Mouse (Mus musculus) embryonic facial prominence, embryonic 14.5 days (tissue): ENCODE measurements around the gene Kdelr2. TPM values are rescaled to one million over a fixed set of nuclear protein-coding genes. Genes with fewer than 3 reads are reported as not detected.

ENCODE experiments used
- ATAC-seq: fragments of 200-750 bp; cut with Nextera tagmentation; 2 replicates; pipeline ENCODE4 v1.8.0; 2017; ENCODE audit warnings: low read depth, moderate number of reproducible peaks, moderate TSS enrichment
- DNase-seq: peaks from one replicate; pipeline ENCODE4 v3.0.0-alpha.2; 2015; ENCODE audit warnings: low spot score
- H3K27ac ChIP-seq: fragments of 300-500 bp; sonication (generic); replicated peaks from 2 replicates; pipeline ENCODE4 v1.5.1; 2014; ENCODE audit warnings: low read depth, mild to moderate bottlenecking, low read length, moderate library complexity
- H3K27me3 ChIP-seq: fragments of 300-500 bp; sonication (generic); replicated peaks from 2 replicates; pipeline ENCODE4 v1.6.1; 2014; ENCODE audit warnings: low read length; ENCODE audit not compliant: control insufficient read depth, insufficient read depth
- H3K36me3 ChIP-seq: fragments of 300-500 bp; sonication (generic); 2 replicates; pipeline ENCODE4 v1.6.1; 2014; ENCODE audit warnings: low read length, mixed read lengths; ENCODE audit not compliant: control insufficient read depth, insufficient read depth
- H3K4me1 ChIP-seq: fragments of 300-500 bp; sonication (generic); 2 replicates; pipeline ENCODE4 v1.6.1; 2014; ENCODE audit warnings: antibody characterized with exemption, low read length; ENCODE audit not compliant: control insufficient read depth, insufficient read depth
- H3K4me2 ChIP-seq: fragments of 300-500 bp; sonication (generic); 2 replicates; pipeline ENCODE4 v1.6.1; 2014; ENCODE audit warnings: low read depth, mild to moderate bottlenecking, low read length, moderate library complexity, mixed read lengths
- H3K4me3 ChIP-seq: fragments of 300-500 bp; sonication (generic); 2 replicates; pipeline ENCODE4 v1.5.1; 2014; ENCODE audit warnings: low read depth, mild to moderate bottlenecking, low read length
- H3K9ac ChIP-seq: fragments of 300-500 bp; sonication (generic); 2 replicates; pipeline ENCODE4 v1.6.1; 2014; ENCODE audit warnings: low read depth, mild to moderate bottlenecking, low read length, moderate library complexity, mixed read lengths
- H3K9me3 ChIP-seq: fragments of 300-500 bp; sonication (generic); 2 replicates; pipeline ENCODE4 v1.6.1; 2016; ENCODE audit warnings: low read length; ENCODE audit not compliant: control insufficient read depth
- WGBS: fragments of 180-500 bp; shearing (Covaris S2); extraction: QIAGEN DNeasy Blood & Tissue Kit; methylation state at CpG from one replicate; pipeline ENCODE4 v1.1.7; 2014; 5-methylcytosine and 5-hydroxymethylcytosine counted together
- polyA plus RNA-seq: library from polyadenylated mRNA; unstranded; fragments of >200 nt; fragmentation: Nextera tagmentation; extraction: Ambion mirVana; gene quantifications from 2 replicates; pipeline ENCODE4 v1.2.1, GENCODE M21; 2014

The Kdelr2 gene
- polyA plus RNA-seq, 1 experiment from 2014 or later, result 497 TPM

GRCm38 (mm10) chr5:143363678-143364615 is 39.7 kb upstream of the Kdelr2 start:
- peak overlapping the region; percentile 50 for H3K4me3 ChIP-seq
- H3K4me2 ChIP-seq, result peak overlapping the region; percentile 92
- no peaks in the 10 kb centered on the region for H3K36me3 ChIP-seq
- DNase-seq (peak; percentile 43), ATAC-seq (peak; percentile 78)
- no peak overlapping the region for H3K27ac ChIP-seq
- WGBS, result 1% methylated on average over 46 of the region's 47 CpGs
- peaks cover 46% of the 10 kb centered on the region for H3K27me3 ChIP-seq
- H3K9ac ChIP-seq, result peak overlapping the region; percentile 58
- peaks cover 11% of the 10 kb centered on the region for H3K4me1 ChIP-seq
- H3K9me3 ChIP-seq, result no peaks in the 10 kb centered on the region

GRCm38 (mm10) chr5:143367931-143368330 is 35.7 kb upstream of the Kdelr2 start:
- no peak overlapping the region for H3K4me3 ChIP-seq
- H3K9ac ChIP-seq, result no peak overlapping the region
- WGBS, result 71% methylated on average over 3 of the region's 3 CpGs
- DNase-seq (no peak), ATAC-seq (no peak)
- H3K27me3 ChIP-seq, result peaks cover 86% of the 10 kb centered on the region
- no peak overlapping the region for H3K27ac ChIP-seq
- H3K36me3 ChIP-seq, result no peaks in the 10 kb centered on the region
- peaks cover 19% of the 10 kb centered on the region for H3K4me1 ChIP-seq
- no peaks in the 10 kb centered on the region for H3K9me3 ChIP-seq
- H3K4me2 ChIP-seq, result no peak overlapping the region

- no peak overlapping the region for H3K9ac ChIP-seq
- 3% methylated on average over 13 of the region's 36 CpGs for WGBS
- ATAC-seq, result 0 out of 2 replicates have a peak, but pooled peaks have one; percentile 33
Measured at GRCm38 (mm10) chr5:143369611-143370255, 33.9 kb upstream of the Kdelr2 start.

GRCm38 (mm10) chr5:143370416-143371145 is 33.1 kb upstream of the Kdelr2 start:
- Histone ChIP-seq H3K9me3 (no peaks in the 10 kb centered on the region), H3K4me2 (peak overlapping the region; percentile 46; the same call in 1 of the 2 replicates), H3K27me3 (peaks cover 88% of the 10 kb centered on the region), H3K4me3 (peak overlapping the region; percentile 27), H3K36me3 (no peaks in the 10 kb centered on the region), H3K27ac (no peak overlapping the region), H3K9ac (no peak overlapping the region), H3K4me1 (0 out of 2 replicates have a peak, but pooled peaks cover 11% of the 10 kb centered on the region)
- no peak for ATAC-seq
- DNase-seq, result no peak
- 28% methylated on average over 17 of the region's 17 CpGs for WGBS

More at GRCm38 (mm10) chr5:143369611-143370255, 33.9 kb upstream of the Kdelr2 start:
- peak overlapping the region; percentile 46 for H3K4me2 ChIP-seq
- 0 out of 2 replicates have a peak, but pooled peaks cover 11% of the 10 kb centered on the region for H3K4me1 ChIP-seq
- DNase-seq, result no peak
- peaks cover 86% of the 10 kb centered on the region for H3K27me3 ChIP-seq
- no peaks in the 10 kb centered on the region for H3K36me3 ChIP-seq
- no peak overlapping the region for H3K27ac ChIP-seq
- no peaks in the 10 kb centered on the region for H3K9me3 ChIP-seq
- peak overlapping the region; percentile 27 for H3K4me3 ChIP-seq

GRCm38 (mm10) chr5:143371146-143371510 is 32.5 kb upstream of the Kdelr2 start:
- H3K4me1 ChIP-seq, result 0 out of 2 replicates have a peak, but pooled peaks cover 11% of the 10 kb centered on the region
- no peak overlapping the region for H3K4me2 ChIP-seq
- no peak overlapping the region for H3K4me3 ChIP-seq
- no peaks in the 10 kb centered on the region for H3K36me3 ChIP-seq
- H3K9ac ChIP-seq, result no peak overlapping the region
- WGBS, result 47% methylated on average over 4 of the region's 4 CpGs
- no peak overlapping the region for H3K27ac ChIP-seq
- no peak for ATAC-seq
- no peaks in the 10 kb centered on the region for H3K9me3 ChIP-seq
- H3K27me3 ChIP-seq, result peaks cover 85% of the 10 kb centered on the region
- no peak for DNase-seq

- no peak for ATAC-seq
- no peaks in the 10 kb centered on the region for H3K9me3 ChIP-seq
- no peak overlapping the region for H3K27ac ChIP-seq
- peak overlapping the region; percentile 59 for H3K4me2 ChIP-seq
- peak overlapping the region; percentile 37 for H3K4me3 ChIP-seq
- 2% methylated on average over 15 of the region's 35 CpGs for WGBS
- DNase-seq, result peak; percentile 31
- 0 out of 2 replicates have a peak, but pooled peaks cover 11% of the 10 kb centered on the region for H3K4me1 ChIP-seq
- H3K9ac ChIP-seq, result 0 out of 2 replicates have a peak overlapping the region, but pooled peaks have one; percentile 46
- H3K36me3 ChIP-seq, result no peaks in the 10 kb centered on the region
- H3K27me3 ChIP-seq, result peaks cover 76% of the 10 kb centered on the region
Measured at GRCm38 (mm10) chr5:143372818-143373217, 30.8 kb upstream of the Kdelr2 start.

- Histone ChIP-seq H3K36me3 (no peaks in the 10 kb centered on the region), H3K9ac (no peak overlapping the region), H3K27me3 (peaks cover 52% of the 10 kb centered on the region), H3K4me2 (peak overlapping the region; percentile 43), H3K4me1 (0 out of 2 replicates have a peak, but pooled peaks cover 4% of the 10 kb centered on the region), H3K27ac (no peak overlapping the region), H3K9me3 (no peaks in the 10 kb centered on the region), H3K4me3 (peak overlapping the region; percentile 18)
- 12% methylated on average over 17 of the region's 21 CpGs for WGBS
- DNase-seq (peak; percentile 30), ATAC-seq (peak; percentile 50)
Measured at GRCm38 (mm10) chr5:143375242-143375641, 28.4 kb upstream of the Kdelr2 start.

GRCm38 (mm10) chr5:143376156-143376555 is 27.5 kb upstream of the Kdelr2 start:
- no peaks in the 10 kb centered on the region for H3K9me3 ChIP-seq
- DNase-seq (no peak), ATAC-seq (no peak)
- no peak overlapping the region for H3K9ac ChIP-seq
- 0 out of 2 replicates have a peak, but pooled peaks cover 4% of the 10 kb centered on the region for H3K4me1 ChIP-seq
- no peak overlapping the region for H3K4me2 ChIP-seq
- H3K36me3 ChIP-seq, result no peaks in the 10 kb centered on the region
- no peak overlapping the region for H3K4me3 ChIP-seq
- WGBS, result 85% methylated on average over 4 of the region's 4 CpGs
- no peak overlapping the region for H3K27ac ChIP-seq
- H3K27me3 ChIP-seq, result peaks cover 43% of the 10 kb centered on the region
